In genomic region chr4:128740878-128741277, GRCm38 (mm10) we compare ENCODE assay signal across 20 mouse cellular contexts. TPM values are rescaled to one million over a fixed set of nuclear protein-coding genes. Genes with fewer than 3 reads are reported as not detected.
"Had no signal": no experiment of that assay in that cellular context is flagged by ENCODE, and none has a peak within 500 bp of the region (broad histone marks: within the 10 kb centered on the region; RNA-seq: fewer than 3 reads in every experiment).

No protein-coding gene starts in this region.

- H3K27ac ChIP-seq: kidney, embryonic 15.5 days; limb, embryonic 12.5 days; limb, embryonic 15.5 days; liver, embryonic 14.5 days; macrophage; stomach, postnatal 0 days had no signal

- H3K9me3 ChIP-seq: kidney, embryonic 15.5 days; limb, embryonic 12.5 days; limb, embryonic 15.5 days had no signal

- H3K9ac ChIP-seq: kidney, embryonic 15.5 days; limb, embryonic 12.5 days; limb, embryonic 15.5 days; liver, embryonic 14.5 days; liver, postnatal 0 days; lung, embryonic 14.5 days had no signal

- ATAC-seq: liver, postnatal 0 days; lung, postnatal 0 days; midbrain, embryonic 16.5 days had no signal

- DNase-seq: kidney, adult 11 months; kidney, adult 8-10 months; kidney, postnatal 10 days; kidney, postnatal 4 days; left cerebral cortex, postnatal 4 days; liver, postnatal 0 days; lung, embryonic 14.5 days; thymus, adult 2 months; thymus, postnatal 14 days; thymus, postnatal 4 days had no signal

- H3K4me2 ChIP-seq: kidney, embryonic 15.5 days; limb, embryonic 12.5 days; limb, embryonic 15.5 days; liver, embryonic 11.5 days; lung, embryonic 14.5 days; midbrain, embryonic 11.5 days had no signal

- H3K27me3 ChIP-seq: kidney, embryonic 15.5 days; limb, embryonic 12.5 days; limb, embryonic 15.5 days had no signal

- H3K4me3 ChIP-seq: kidney, embryonic 15.5 days; limb, embryonic 12.5 days; limb, embryonic 15.5 days had no signal

RNA-seq across cellular contexts. Expression of gene A3galt2, which starts 14.3 kb away (rescaled TPM):
- polyA plus RNA-seq: liver, postnatal 0 days; macrophage; stomach, postnatal 0 days had no signal
